Mouse (Mus musculus) embryonic fibroblast, embryonic 13.5 days (primary cell): ENCODE data around the gene Cd48. TPM values are rescaled to one million over a fixed set of nuclear protein-coding genes. Genes with fewer than 3 reads are reported as not detected.
"Not testable (repeated sequence)": the region's sequence is repeated elsewhere in the genome, so short reads cannot be mapped to it uniquely, and the experiment has no call there.

ENCODE experiments used
- H3K27ac ChIP-seq: 2 replicates; pipeline ENCODE4 v1.5.1; 2012; ENCODE audit warnings: low read length, control low read depth, inconsistent platforms; ENCODE audit not compliant: insufficient read depth
- H3K4me1 ChIP-seq: 2 replicates; pipeline ENCODE4 v1.6.1; 2011; ENCODE audit warnings: low read length; ENCODE audit not compliant: control insufficient read depth, insufficient read depth
- H3K4me3 ChIP-seq: 2 replicates; pipeline ENCODE4 v1.5.1; 2011; ENCODE audit warnings: mild to moderate bottlenecking, control low read depth, low read length; ENCODE audit not compliant: insufficient read depth
- CTCF ChIP-seq: IDR thresholded peaks from 2 replicates; pipeline ENCODE4 v1.5.1; 2011; ENCODE audit warnings: mild to moderate bottlenecking, control low read depth, low read length, moderate library complexity, borderline replicate concordance; ENCODE audit not compliant: insufficient read depth
- POLR2A ChIP-seq: IDR thresholded peaks from 2 replicates; pipeline ENCODE4 v1.6.1; 2011; ENCODE audit warnings: low read depth, mild to moderate bottlenecking, control low read depth, low read length, moderate library complexity
- polyA plus RNA-seq: library from polyadenylated mRNA; stranded (reverse); fragments of >200 nt; gene quantifications from 2 replicates; pipeline ENCODE4 v1.2.4, GENCODE M21; 2011; ENCODE audit warnings: low read depth; ENCODE audit not compliant: missing spikeins, insufficient read length

Cd48 gene
- polyA plus RNA-seq, 1 experiment, result 1.6 TPM

- Histone ChIP-seq H3K4me3 (no peak overlapping the region), H3K4me1 (no peaks in the 10 kb centered on the region), H3K27ac (no peak overlapping the region)
- TF ChIP-seq CTCF (no peak), POLR2A (no peak)
Observed at GRCm38 (mm10) chr1:171658561-171658991, 23.2 kb upstream of the Cd48 start.

GRCm38 (mm10) chr1:171660423-171660822, 21.4 kb upstream of the Cd48 start:
- Histone ChIP-seq H3K4me3 (no peak overlapping the region), H3K27ac (no peak overlapping the region), H3K4me1 (no peaks in the 10 kb centered on the region)
- TF ChIP-seq CTCF (no peak), POLR2A (no peak)

- no peak overlapping the region for H3K27ac ChIP-seq
- no peak overlapping the region for H3K4me3 ChIP-seq
- TF ChIP-seq POLR2A (no peak), CTCF (no peak)
- no peaks in the 10 kb centered on the region for H3K4me1 ChIP-seq
Observed at GRCm38 (mm10) chr1:171661482-171661881, 20.3 kb upstream of the Cd48 start.

GRCm38 (mm10) chr1:171663757-171664156, 18.1 kb upstream of the Cd48 start:
- Histone ChIP-seq H3K4me1 (no peaks in the 10 kb centered on the region), H3K4me3 (no peak overlapping the region), H3K27ac (no peak overlapping the region)
- TF ChIP-seq POLR2A (no peak), CTCF (no peak)

- TF ChIP-seq CTCF, result no peak
- no peak for TF ChIP-seq POLR2A
Observed at GRCm38 (mm10) chr1:171666350-171666749, 15.5 kb upstream of the Cd48 start.

GRCm38 (mm10) chr1:171667160-171667559, 14.6 kb upstream of the Cd48 start:
- no peak for TF ChIP-seq POLR2A
- TF ChIP-seq CTCF, result no peak
- Histone ChIP-seq H3K4me3 (no peak overlapping the region), H3K4me1 (no peaks in the 10 kb centered on the region), H3K27ac (no peak overlapping the region)

More at GRCm38 (mm10) chr1:171666350-171666749, 15.5 kb upstream of the Cd48 start:
- Histone ChIP-seq H3K27ac (no peak overlapping the region), H3K4me3 (no peak overlapping the region), H3K4me1 (no peaks in the 10 kb centered on the region)

- not testable (repeated sequence) for H3K27ac ChIP-seq, H3K4me1 ChIP-seq, H3K4me3 ChIP-seq
Observed at GRCm38 (mm10) chr1:171672451-171672850, 9.4 kb upstream of the Cd48 start.

GRCm38 (mm10) chr1:171672854-171673475, 8.8 kb upstream of the Cd48 start:
- no peak for TF ChIP-seq CTCF
- no peak for TF ChIP-seq POLR2A
- no peak overlapping the region for H3K4me3 ChIP-seq
- no peak overlapping the region for H3K27ac ChIP-seq
- no peaks in the 10 kb centered on the region for H3K4me1 ChIP-seq

GRCm38 (mm10) chr1:171674467-171674866, 7.3 kb upstream of the Cd48 start:
- Histone ChIP-seq H3K4me3 (no peak overlapping the region), H3K27ac (no peak overlapping the region), H3K4me1 (no peaks in the 10 kb centered on the region)
- no peak for TF ChIP-seq CTCF
- no peak for TF ChIP-seq POLR2A

GRCm38 (mm10) chr1:171677721-171678120, 4.1 kb upstream of the Cd48 start:
- Histone ChIP-seq H3K4me1 (no peaks in the 10 kb centered on the region), H3K27ac (no peak overlapping the region)
- no peak for TF ChIP-seq POLR2A
- TF ChIP-seq CTCF, result no peak

GRCm38 (mm10) chr1:171681009-171681408, 800 bp upstream of the Cd48 start:
- H3K27ac ChIP-seq, result no peak overlapping the region
- H3K4me3 ChIP-seq, result no peak overlapping the region
- no peak for TF ChIP-seq POLR2A
- no peak for TF ChIP-seq CTCF
- H3K4me1 ChIP-seq, result no peaks in the 10 kb centered on the region

More at GRCm38 (mm10) chr1:171677721-171678120, 4.1 kb upstream of the Cd48 start:
- no peak overlapping the region for H3K4me3 ChIP-seq
